Mouse (Mus musculus) neural tube, embryonic 13.5 days (tissue): ENCODE data around the gene Rad21l. TPM values are rescaled to one million over a fixed set of nuclear protein-coding genes. Genes with fewer than 3 reads are reported as not detected.
"Not testable (repeated sequence)": the region's sequence is repeated elsewhere in the genome, so short reads cannot be mapped to it uniquely, and the experiment has no call there.

Experiments
- ATAC-seq: fragments of 200-750 bp; cut with Nextera tagmentation; 2 replicates; pipeline ENCODE4 v1.8.0; 2017; ENCODE audit warnings: low read depth, mild to moderate bottlenecking, moderate TSS enrichment, moderate library complexity
- H3K27ac ChIP-seq: fragments of 300-500 bp; sonication (generic); replicated peaks from 2 replicates; pipeline ENCODE4 v1.5.1; 2015; ENCODE audit warnings: moderate library complexity, mild to moderate bottlenecking, inconsistent platforms
- H3K27me3 ChIP-seq: fragments of 300-500 bp; sonication (generic); 2 replicates; pipeline ENCODE4 v1.6.1; 2015; ENCODE audit warnings: mild to moderate bottlenecking, inconsistent platforms
- H3K36me3 ChIP-seq: fragments of 300-500 bp; sonication (generic); 2 replicates; pipeline ENCODE4 v1.6.1; 2015; ENCODE audit warnings: mild to moderate bottlenecking, inconsistent platforms
- H3K4me1 ChIP-seq: fragments of 300-500 bp; sonication (generic); replicated peaks from 2 replicates; pipeline ENCODE4 v1.6.1; 2015; ENCODE audit warnings: inconsistent platforms
- H3K4me2 ChIP-seq: fragments of 300-500 bp; sonication (generic); 2 replicates; pipeline ENCODE4 v1.6.1; 2015; ENCODE audit warnings: inconsistent platforms, mild to moderate bottlenecking, moderate library complexity
- H3K4me3 ChIP-seq: fragments of 300-500 bp; sonication (generic); 2 replicates; pipeline ENCODE4 v1.5.1; 2015; ENCODE audit warnings: mild to moderate bottlenecking, inconsistent platforms
- H3K9ac ChIP-seq: fragments of 300-500 bp; sonication (generic); 2 replicates; pipeline ENCODE4 v1.6.1; 2015; ENCODE audit warnings: moderate library complexity, mild to moderate bottlenecking, inconsistent platforms
- H3K9me3 ChIP-seq: fragments of 300-500 bp; sonication (generic); 2 replicates; pipeline ENCODE4 v1.6.1; 2016; ENCODE audit warnings: inconsistent platforms
- WGBS: fragments of 180-500 bp; shearing (Covaris S2); methylation state at CpG from one replicate; pipeline ENCODE4 v1.1.7; 2015; 5-methylcytosine and 5-hydroxymethylcytosine counted together
- polyA plus RNA-seq: library from polyadenylated mRNA; unstranded; fragments of >200 nt; fragmentation: Nextera tagmentation; extraction: Ambion mirVana; gene quantifications from 2 replicates; pipeline ENCODE4 v1.2.1, GENCODE M21; 2015

The Rad21l gene
- polyA plus RNA-seq, 1 experiment from 2014 or later, result 0.11 TPM

- peaks cover 6% of the 10 kb centered on the region; the same call in 1 of the 2 replicates for H3K4me1 ChIP-seq
- WGBS, result 66% methylated on average over 3 of the region's 3 CpGs
- no peak overlapping the region for H3K27ac ChIP-seq
- no peaks in the 10 kb centered on the region for H3K9me3 ChIP-seq
- ATAC-seq, result no peak
- peaks cover 12% of the 10 kb centered on the region for H3K36me3 ChIP-seq
- H3K9ac ChIP-seq, result no peak overlapping the region
- H3K27me3 ChIP-seq, result no peaks in the 10 kb centered on the region
- no peak overlapping the region for H3K4me2 ChIP-seq
- H3K4me3 ChIP-seq, result no peak overlapping the region
Observed at GRCm38 (mm10) chr2:151623776-151624175, 44.6 kb downstream of the Rad21l start.

DNA sequence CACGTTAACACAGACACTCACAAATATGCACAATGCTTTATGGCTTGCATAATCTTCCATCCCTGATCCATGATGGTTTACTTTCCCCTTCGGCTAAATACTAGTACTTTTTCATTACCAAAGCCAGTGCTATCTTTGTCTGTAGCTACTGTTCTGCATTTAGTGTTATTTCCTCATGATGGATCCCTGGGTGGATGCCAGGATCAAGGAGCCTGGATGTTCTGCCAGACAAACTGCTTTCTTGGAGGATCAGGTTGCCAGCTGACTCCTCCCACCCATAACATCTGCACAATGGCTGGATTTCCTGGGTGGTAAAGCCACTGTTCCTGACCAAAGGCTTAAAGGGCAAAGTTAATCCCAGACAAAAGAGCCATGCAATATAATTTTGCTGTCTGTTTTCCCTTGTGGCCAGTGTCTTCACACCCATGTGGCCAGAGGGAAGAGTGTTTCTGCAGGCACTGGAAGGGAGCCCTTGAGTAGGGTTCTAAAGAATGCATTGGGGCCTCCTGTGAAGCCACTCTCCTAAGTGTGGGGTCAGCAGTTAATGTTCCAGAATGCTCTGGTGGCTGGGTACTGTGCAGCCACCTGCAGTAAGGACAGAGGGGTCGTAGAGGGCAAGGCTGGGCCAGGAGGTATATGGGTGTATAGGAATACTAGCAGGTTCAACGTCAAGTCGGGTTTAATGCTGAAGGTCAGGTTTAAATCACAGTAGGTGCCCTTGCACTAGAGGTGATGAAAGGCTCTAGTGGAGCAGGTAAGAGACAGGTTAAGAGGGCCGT lies 51.6 kb downstream of the Rad21l start:
- no peak overlapping the region for H3K9ac ChIP-seq
- H3K4me1 ChIP-seq, result peaks cover 10% of the 10 kb centered on the region
- 64% methylated on average over 6 of the region's 6 CpGs for WGBS
- no peaks in the 10 kb centered on the region for H3K9me3 ChIP-seq
- H3K27me3 ChIP-seq, result no peaks in the 10 kb centered on the region
- no peak overlapping the region for H3K4me2 ChIP-seq
- no peak for ATAC-seq
- H3K4me3 ChIP-seq, result no peak overlapping the region
- H3K36me3 ChIP-seq, result no peaks in the 10 kb centered on the region
- peak overlapping the region; percentile 18; the same call in 1 of the 2 replicates for H3K27ac ChIP-seq

DNA sequence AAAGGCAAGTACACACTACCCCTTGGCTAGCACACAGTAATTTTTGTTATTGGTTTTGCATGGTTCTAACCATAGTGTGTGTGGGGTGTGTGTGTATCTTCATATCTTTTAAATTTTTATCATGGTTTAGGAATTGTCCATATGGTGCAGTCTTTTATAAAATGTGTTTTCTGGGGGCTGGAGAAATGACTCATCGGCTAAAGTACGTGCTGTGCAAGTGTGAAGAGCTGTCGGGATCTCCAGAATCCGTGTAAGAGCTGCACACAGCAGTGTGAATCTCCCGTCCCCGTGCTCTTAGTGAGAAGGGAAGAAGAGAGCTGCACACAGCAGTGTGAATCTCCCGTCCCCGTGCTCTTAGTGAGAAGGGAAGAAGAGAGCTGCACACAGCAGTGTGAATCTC lies 52.6 kb downstream of the Rad21l start:
- not testable (repeated sequence) for H3K27me3 ChIP-seq, H3K27ac ChIP-seq, H3K36me3 ChIP-seq, ATAC-seq, H3K4me1 ChIP-seq, H3K9ac ChIP-seq, H3K4me3 ChIP-seq, H3K9me3 ChIP-seq, H3K4me2 ChIP-seq
- WGBS, result 80% methylated on average over 8 of the region's 8 CpGs

- ATAC-seq, result peak; percentile 64
Observed at GRCm38 (mm10) chr2:151609974-151610373, 58.4 kb downstream of the Rad21l start.

DNA sequence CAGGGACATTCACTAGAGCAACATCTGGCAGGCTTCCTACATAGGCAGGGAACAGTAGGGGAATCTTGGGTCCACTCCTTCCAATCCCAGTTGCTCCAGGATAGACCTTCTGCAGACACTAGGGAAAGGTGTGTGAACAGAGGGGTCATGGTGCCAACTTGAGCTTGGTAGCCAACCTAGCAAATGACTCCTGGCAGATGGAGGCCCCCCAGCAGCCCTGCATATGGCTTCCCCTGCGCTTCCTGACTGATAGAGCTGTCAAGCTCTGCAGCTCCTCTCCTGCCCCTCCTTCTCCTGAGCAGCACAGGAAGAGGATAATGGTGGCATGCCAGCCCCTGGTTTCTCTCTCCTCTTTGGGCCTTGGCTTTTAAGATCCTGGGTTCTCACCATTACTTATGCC lies 59.9 kb downstream of the Rad21l start:
- H3K27ac ChIP-seq, result no peak overlapping the region
- H3K9me3 ChIP-seq, result no peaks in the 10 kb centered on the region
- H3K9ac ChIP-seq, result no peak overlapping the region
- H3K4me1 ChIP-seq, result peaks cover 35% of the 10 kb centered on the region
- H3K4me3 ChIP-seq, result no peak overlapping the region
- no peak for ATAC-seq
- 81% methylated on average over 1 of the region's 1 CpGs for WGBS
- H3K27me3 ChIP-seq, result no peaks in the 10 kb centered on the region
- H3K4me2 ChIP-seq, result no peak overlapping the region
- H3K36me3 ChIP-seq, result no peaks in the 10 kb centered on the region

More at GRCm38 (mm10) chr2:151609974-151610373, 58.4 kb downstream of the Rad21l start:
- Histone ChIP-seq H3K4me3 (no peak overlapping the region), H3K36me3 (no peaks in the 10 kb centered on the region), H3K4me1 (peaks cover 20% of the 10 kb centered on the region), H3K9me3 (no peaks in the 10 kb centered on the region), H3K27me3 (no peaks in the 10 kb centered on the region), H3K4me2 (no peak overlapping the region), H3K9ac (no peak overlapping the region), H3K27ac (peak overlapping the region; percentile 46; the same call in 1 of the 2 replicates)
- 15% methylated on average over 3 of the region's 3 CpGs for WGBS

DNA sequence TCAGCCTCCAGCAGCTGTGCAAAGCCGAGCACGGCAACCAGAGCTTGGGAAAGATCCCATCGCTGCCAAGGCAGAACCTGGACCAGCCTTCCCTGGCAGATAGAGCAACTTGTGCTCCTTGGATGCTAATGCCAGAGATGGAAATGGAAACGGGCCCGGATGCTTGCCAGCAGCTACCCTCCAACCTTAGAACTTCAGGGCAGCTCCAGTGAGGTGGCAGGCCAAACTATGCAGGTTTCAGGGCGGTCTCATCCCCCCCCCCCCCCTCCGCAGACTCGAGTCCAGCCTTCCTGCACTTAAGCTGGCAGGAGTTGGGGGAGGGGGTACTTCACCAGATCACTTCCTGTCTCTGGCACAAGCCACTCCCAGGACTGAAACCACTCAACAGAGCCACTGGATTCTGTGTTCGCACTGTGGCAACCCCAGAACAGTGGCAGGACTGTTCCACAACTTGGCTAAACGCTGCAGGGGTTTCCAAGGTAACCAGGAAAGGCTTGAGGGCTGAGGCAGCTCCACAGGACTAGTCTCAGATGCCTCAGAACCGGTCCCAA lies 62.8 kb downstream of the Rad21l start:
- no peak overlapping the region for H3K9ac ChIP-seq
- 46% methylated on average over 11 of the region's 11 CpGs for WGBS
- H3K27ac ChIP-seq, result peak overlapping the region; percentile 76
- H3K4me2 ChIP-seq, result no peak overlapping the region
- peaks cover 55% of the 10 kb centered on the region for H3K4me1 ChIP-seq
- ATAC-seq, result peak; percentile 40
- H3K9me3 ChIP-seq, result no peaks in the 10 kb centered on the region
- H3K36me3 ChIP-seq, result peaks cover 4% of the 10 kb centered on the region
- no peak overlapping the region for H3K4me3 ChIP-seq
- H3K27me3 ChIP-seq, result no peaks in the 10 kb centered on the region

- peak overlapping the region; percentile 76 for H3K27ac ChIP-seq
- H3K4me2 ChIP-seq, result no peak overlapping the region
- no peak overlapping the region for H3K4me3 ChIP-seq
- no peaks in the 10 kb centered on the region for H3K9me3 ChIP-seq
- peak; percentile 88 for ATAC-seq
- 0 out of 2 replicates have a peak overlapping the region, but pooled peaks have one; percentile 22 for H3K9ac ChIP-seq
- WGBS, result 8% methylated on average over 4 of the region's 4 CpGs
- H3K4me1 ChIP-seq, result peaks cover 49% of the 10 kb centered on the region
- H3K27me3 ChIP-seq, result no peaks in the 10 kb centered on the region
- peaks cover 13% of the 10 kb centered on the region for H3K36me3 ChIP-seq
Observed at GRCm38 (mm10) chr2:151603630-151604029, 64.7 kb downstream of the Rad21l start.

DNA sequence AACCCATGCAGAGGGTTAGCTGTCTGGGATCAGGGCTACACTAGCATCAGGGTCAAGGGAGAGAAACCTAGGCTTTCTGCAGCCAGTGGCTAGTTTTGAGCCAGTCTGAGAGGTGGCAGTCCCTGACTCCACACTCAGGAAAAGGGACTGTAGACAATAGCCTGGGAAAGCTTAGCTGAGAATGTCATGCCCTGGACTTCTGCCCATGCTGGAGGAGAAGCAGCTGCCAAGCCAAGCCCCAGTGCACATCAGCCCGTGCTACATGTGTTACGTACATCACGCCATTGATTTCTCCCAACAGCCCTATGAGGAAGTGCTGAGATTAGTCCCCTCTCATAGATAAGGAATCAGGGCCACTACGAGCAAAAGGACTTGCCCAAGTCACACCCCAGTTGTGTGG lies 66.2 kb downstream of the Rad21l start:
- ATAC-seq, result no peak
- WGBS, result 84% methylated on average over 4 of the region's 4 CpGs
- no peaks in the 10 kb centered on the region for H3K27me3 ChIP-seq
- peaks cover 17% of the 10 kb centered on the region for H3K36me3 ChIP-seq
- H3K9me3 ChIP-seq, result no peaks in the 10 kb centered on the region
- H3K27ac ChIP-seq, result 0 out of 2 replicates have a peak overlapping the region, but pooled peaks have one; percentile 76
- peaks cover 49% of the 10 kb centered on the region for H3K4me1 ChIP-seq
- no peak overlapping the region for H3K4me2 ChIP-seq
- no peak overlapping the region for H3K9ac ChIP-seq
- no peak overlapping the region for H3K4me3 ChIP-seq

GRCm38 (mm10) chr2:151598068-151598467 lies 70.3 kb downstream of the Rad21l start:
- no peaks in the 10 kb centered on the region for H3K27me3 ChIP-seq
- H3K9me3 ChIP-seq, result no peaks in the 10 kb centered on the region
- no peak overlapping the region for H3K4me3 ChIP-seq
- H3K27ac ChIP-seq, result no peak overlapping the region
- no peak for ATAC-seq
- WGBS, result 87% methylated on average over 2 of the region's 2 CpGs
- no peak overlapping the region for H3K4me2 ChIP-seq
- no peak overlapping the region for H3K9ac ChIP-seq
- peaks cover 18% of the 10 kb centered on the region for H3K4me1 ChIP-seq
- peaks cover 55% of the 10 kb centered on the region for H3K36me3 ChIP-seq

Other genes starting within 250 kb of the Rad21l start
- not detected in 2 replicates for gene 4921509C19Rik, start 192.4 kb downstream of the Rad21l start, polyA plus RNA-seq
- 258 and 272 TPM in 2 replicates for gene Nsfl1c, start 174.4 kb downstream of the Rad21l start, polyA plus RNA-seq
- gene Fkbp1a, start 126.0 kb downstream of the Rad21l start, polyA plus RNA-seq, result 637 and 667 TPM in 2 replicates
- 0.68 and 1.1 TPM in 2 replicates for gene Sdcbp2, start 95.9 kb downstream of the Rad21l start, polyA plus RNA-seq
- gene Snph, start 35.9 kb downstream of the Rad21l start, polyA plus RNA-seq, result 16.6 and 18.3 TPM in 2 replicates
- gene Tmem74b, start 33.5 kb upstream of the Rad21l start, polyA plus RNA-seq, result 16.7 and 20.0 TPM in 2 replicates
- 48.1 and 54.2 TPM in 2 replicates for gene Psmf1, start 75.7 kb upstream of the Rad21l start, polyA plus RNA-seq
- gene Rspo4, start 174.4 kb upstream of the Rad21l start, polyA plus RNA-seq, result 0.40 and 0.67 TPM in 2 replicates
- 0.63 and 0.81 TPM in 2 replicates for gene Angpt4, start 242.7 kb upstream of the Rad21l start, polyA plus RNA-seq